Mouse (Mus musculus) heart, embryonic 16.5 days (tissue): ENCODE measurements around the gene Ldlrap1. TPM values are rescaled to one million over a fixed set of nuclear protein-coding genes. Genes with fewer than 3 reads are reported as not detected.

ENCODE experiments used
- ATAC-seq: fragments of 200-750 bp; cut with Nextera tagmentation; replicated peaks from 2 replicates; pipeline ENCODE4 v1.8.0; 2017; ENCODE audit warnings: moderate number of reproducible peaks; ENCODE audit not compliant: insufficient read depth, low FRiP score; ENCODE audit errors: extremely low read depth
- H3K27ac ChIP-seq: fragments of 300-500 bp; sonication (generic); 2 replicates; pipeline ENCODE4 v1.5.1; 2014; ENCODE audit warnings: mild to moderate bottlenecking, low read length, control low read depth, moderate library complexity
- H3K27me3 ChIP-seq: fragments of 300-500 bp; sonication (generic); 2 replicates; pipeline ENCODE4 v1.6.1; 2014; ENCODE audit warnings: low read length, mixed read lengths; ENCODE audit not compliant: control insufficient read depth, insufficient read depth
- H3K36me3 ChIP-seq: fragments of 300-500 bp; sonication (generic); 2 replicates; pipeline ENCODE4 v1.6.1; 2014; ENCODE audit not compliant: control insufficient read depth, insufficient read depth
- H3K4me1 ChIP-seq: fragments of 300-500 bp; sonication (generic); 2 replicates; pipeline ENCODE4 v1.6.1; 2014; ENCODE audit warnings: low read length, mixed read lengths; ENCODE audit not compliant: control insufficient read depth, insufficient read depth
- H3K4me2 ChIP-seq: fragments of 300-500 bp; sonication (generic); 2 replicates; pipeline ENCODE4 v1.6.1; 2014; ENCODE audit warnings: low read depth, mild to moderate bottlenecking, control low read depth, low read length
- H3K4me3 ChIP-seq: fragments of 300-500 bp; sonication (generic); 2 replicates; pipeline ENCODE4 v1.5.1; 2014; ENCODE audit warnings: mild to moderate bottlenecking, control low read depth, low read length
- H3K9ac ChIP-seq: fragments of 300-500 bp; sonication (generic); 2 replicates; pipeline ENCODE4 v1.6.1; 2014; ENCODE audit warnings: low read length, control low read depth
- H3K9me3 ChIP-seq: fragments of 300-500 bp; sonication (generic); replicated peaks from 2 replicates; pipeline ENCODE4 v1.6.1; 2016; ENCODE audit warnings: low read length; ENCODE audit not compliant: control insufficient read depth
- WGBS: fragments of 180-500 bp; shearing (Covaris S2); extraction: QIAGEN DNeasy Blood & Tissue Kit; methylation state at CpG from one replicate; pipeline ENCODE4 v1.1.7; 2014; 5-methylcytosine and 5-hydroxymethylcytosine counted together
- polyA plus RNA-seq: library from polyadenylated mRNA; unstranded; fragments of >200 nt; fragmentation: Nextera tagmentation; extraction: Ambion mirVana; gene quantifications from 2 replicates; pipeline ENCODE4 v1.2.1, GENCODE M21; 2015

Ldlrap1 gene
- polyA plus RNA-seq, 1 experiment from 2014 or later = 14.7 TPM

- no peak for ATAC-seq
- Histone ChIP-seq H3K4me2 (no peak overlapping the region), H3K27ac (no peak overlapping the region), H3K36me3 (peaks cover 7% of the 10 kb centered on the region; the same call in 1 of the 2 replicates), H3K9ac (no peak overlapping the region), H3K9me3 (peaks cover 4% of the 10 kb centered on the region; the same call in 1 of the 2 replicates), H3K4me3 (no peak overlapping the region), H3K4me1 (no peaks in the 10 kb centered on the region), H3K27me3 (no peaks in the 10 kb centered on the region)
- 67% methylated on average over 9 of the region's 9 CpGs for WGBS
Observed at GRCm38 (mm10) chr4:134693202-134693940, 74.5 kb downstream of the Ldlrap1 start.

- H3K4me1 ChIP-seq = no peaks in the 10 kb centered on the region
- no peak overlapping the region for H3K4me2 ChIP-seq
- H3K27me3 ChIP-seq = no peaks in the 10 kb centered on the region
- peaks cover 4% of the 10 kb centered on the region; the same call in 1 of the 2 replicates for H3K9me3 ChIP-seq
- H3K4me3 ChIP-seq = no peak overlapping the region
- ATAC-seq = no peak
- no peak overlapping the region for H3K27ac ChIP-seq
- 95% methylated on average over 1 of the region's 1 CpGs for WGBS
- no peak overlapping the region for H3K9ac ChIP-seq
- H3K36me3 ChIP-seq = peaks cover 7% of the 10 kb centered on the region; the same call in 1 of the 2 replicates
Observed at GRCm38 (mm10) chr4:134692388-134692787, 75.4 kb downstream of the Ldlrap1 start.

Other genes with a start within 250 kb of the Ldlrap1 start
- 165 and 167 TPM in 2 replicates for gene Mtfr1l, start 232.6 kb downstream of the Ldlrap1 start, polyA plus RNA-seq
- 5.4 and 7.9 TPM in 2 replicates for gene Selenon, start 215.9 kb downstream of the Ldlrap1 start, polyA plus RNA-seq
- gene Man1c1, start 63.7 kb downstream of the Ldlrap1 start, polyA plus RNA-seq = 4.4 and 5.1 TPM in 2 replicates
- gene Maco1, start 85.3 kb upstream of the Ldlrap1 start, polyA plus RNA-seq = 23.1 and 25.3 TPM in 2 replicates
- gene Rhd, start 96.5 kb upstream of the Ldlrap1 start, polyA plus RNA-seq = 4.3 and 4.5 TPM in 2 replicates
- 143 and 150 TPM in 2 replicates for gene Tmem50a, start 147.0 kb upstream of the Ldlrap1 start, polyA plus RNA-seq
- 399 and 472 TPM in 2 replicates for gene Rsrp1, start 155.6 kb upstream of the Ldlrap1 start, polyA plus RNA-seq
- gene Syf2, start 162.9 kb upstream of the Ldlrap1 start, polyA plus RNA-seq = 49.1 and 78.9 TPM in 2 replicates